ENCODE assay signal across 8 mouse cellular contexts in the genomic region with DNA sequence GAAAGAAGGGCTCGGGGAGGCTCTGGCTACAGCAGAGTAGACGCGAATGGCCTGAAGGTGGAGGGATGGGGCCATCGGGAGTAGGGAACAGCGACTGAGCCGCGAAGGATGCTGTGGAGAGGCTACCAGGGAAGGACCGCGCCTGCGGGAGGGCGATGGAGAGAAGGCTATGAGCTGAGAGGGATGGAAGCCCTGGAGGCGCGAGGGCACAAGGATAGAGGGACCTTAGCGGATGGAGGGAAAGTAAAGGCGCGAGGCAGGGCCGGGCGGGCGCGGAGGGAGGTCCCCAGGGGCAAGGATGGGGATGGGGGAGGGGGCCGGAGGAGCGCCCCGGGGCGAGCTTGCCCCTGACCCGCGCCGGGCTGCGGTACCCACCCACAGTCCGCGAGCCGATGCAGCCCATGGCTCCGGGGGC. TPM values are rescaled to one million over a fixed set of nuclear protein-coding genes. Genes with fewer than 3 reads are reported as not detected.
DNase-seq lines count a peak whose midpoint lies in the region; ATAC-seq lines count a peak whose summit lies in the region.

No protein-coding gene starts in this region.

- WGBS in embryonic facial prominence, embryonic 14.5 days: 0% methylated on average over 15 of the region's 32 CpGs
- WGBS in hindbrain, embryonic 15.5 days: under 1% methylated on average over 29 of the region's 32 CpGs
- WGBS in stomach, embryonic 15.5 days: under 1% methylated on average over 20 of the region's 32 CpGs

- no peaks in the 10 kb centered on the region for H3K9me3 ChIP-seq in embryonic facial prominence, embryonic 14.5 days (ENCODE audit: control insufficient read depth, low read length)
- H3K9me3 ChIP-seq in hindbrain, embryonic 15.5 days: no peaks in the 10 kb centered on the region
- H3K9me3 ChIP-seq in stomach, embryonic 15.5 days: no peaks in the 10 kb centered on the region

- peaks cover 22% of the 10 kb centered on the region for H3K27me3 ChIP-seq in embryonic facial prominence, embryonic 14.5 days (replicated peaks; ENCODE audit: control insufficient read depth, insufficient read depth, low read length)
- no peaks in the 10 kb centered on the region for H3K27me3 ChIP-seq in hindbrain, embryonic 15.5 days
- peaks cover 27% of the 10 kb centered on the region for H3K27me3 ChIP-seq in stomach, embryonic 15.5 days (replicated peaks)

- 0 out of 2 replicates have a peak, but pooled peaks cover 4% of the 10 kb centered on the region for H3K4me1 ChIP-seq in embryonic facial prominence, embryonic 14.5 days (ENCODE audit: control insufficient read depth, insufficient read depth, low read length)
- peaks cover 22% of the 10 kb centered on the region for H3K4me1 ChIP-seq in hindbrain, embryonic 15.5 days (replicated peaks)
- H3K4me1 ChIP-seq in stomach, embryonic 15.5 days: peaks cover 16% of the 10 kb centered on the region

- H3K9ac ChIP-seq in embryonic facial prominence, embryonic 14.5 days (ENCODE audit: low read depth, low read length): peak overlapping the region; percentile 66
- peak overlapping the region; percentile 63 for H3K9ac ChIP-seq in hindbrain, embryonic 15.5 days
- no peak overlapping the region for H3K9ac ChIP-seq in stomach, embryonic 15.5 days

- DNase-seq in kidney, postnatal 10 days: peak; percentile 34
- no peak for DNase-seq in kidney, adult 9 months
- peak; percentile 16 for DNase-seq in WW6 (ENCODE audit: low read depth, low spot score)
- peak; percentile 10 for DNase-seq in embryonic facial prominence, embryonic 14.5 days (ENCODE audit: low spot score)
- no peak for DNase-seq in thymus, postnatal 25 days

- ATAC-seq in embryonic facial prominence, embryonic 14.5 days (ENCODE audit: low read depth): peak; percentile 58
- peak; percentile 76 for ATAC-seq in hindbrain, embryonic 15.5 days (ENCODE audit: low FRiP score, low read depth)
- peak; percentile 19; the same call in 1 of the 2 replicates for ATAC-seq in megakaryocyte, adult 5-6 weeks (ENCODE audit: poor library complexity, severe bottlenecking)
- peak; percentile 38; the same call in 1 of the 2 replicates for ATAC-seq in stomach, embryonic 15.5 days (ENCODE audit: insufficient read depth, low FRiP score, low read depth)

- no peak overlapping the region; the same call in 1 of the 2 replicates for H3K27ac ChIP-seq in embryonic facial prominence, embryonic 14.5 days (replicated peaks; ENCODE audit: low read depth, low read length)
- H3K27ac ChIP-seq in hindbrain, embryonic 15.5 days (replicated peaks): peak overlapping the region; percentile 90
- H3K27ac ChIP-seq in stomach, embryonic 15.5 days: no peak overlapping the region

- H3K4me2 ChIP-seq in embryonic facial prominence, embryonic 14.5 days (ENCODE audit: low read depth, low read length): peak overlapping the region; percentile 79
- H3K4me2 ChIP-seq in hindbrain, embryonic 15.5 days: peak overlapping the region; percentile 79
- H3K4me2 ChIP-seq in stomach, embryonic 15.5 days: peak overlapping the region; percentile 97

- no peaks in the 10 kb centered on the region for H3K36me3 ChIP-seq in embryonic facial prominence, embryonic 14.5 days (ENCODE audit: control insufficient read depth, insufficient read depth, low read length)
- 0 out of 2 replicates have a peak, but pooled peaks cover 5% of the 10 kb centered on the region for H3K36me3 ChIP-seq in hindbrain, embryonic 15.5 days
- H3K36me3 ChIP-seq in stomach, embryonic 15.5 days: no peaks in the 10 kb centered on the region

- H3K4me3 ChIP-seq in embryonic facial prominence, embryonic 14.5 days (ENCODE audit: low read depth, low read length): peak overlapping the region; percentile 62
- peak overlapping the region; percentile 66 for H3K4me3 ChIP-seq in hindbrain, embryonic 15.5 days
- peak overlapping the region; percentile 61 for H3K4me3 ChIP-seq in stomach, embryonic 15.5 days (replicated peaks)

RNA-seq across cellular contexts. Expression of gene Fam131b, which starts 0.4 kb away (rescaled TPM):
- polyA plus RNA-seq in embryonic facial prominence, embryonic 14.5 days (2014; fragmentation: Nextera tagmentation; extraction: Ambion mirVana): 0.43 and 0.46 TPM in 2 replicates
- 6.5 and 7.5 TPM in 2 replicates for polyA plus RNA-seq in hindbrain, embryonic 15.5 days (2015; fragmentation: Nextera tagmentation; extraction: Ambion mirVana)
- not detected in 2 replicates for total RNA-seq in megakaryocyte, adult 5-6 weeks (2015)
- not detected in 2 replicates for total RNA-seq in megakaryocyte, adult 5-6 weeks (2017)
- 0.22 and 0.23 TPM in 2 replicates for polyA plus RNA-seq in stomach, embryonic 15.5 days (2015; fragmentation: Nextera tagmentation; extraction: Ambion mirVana)

RNA-seq across cellular contexts. Expression of gene Zyx, which starts 25.4 kb away (rescaled TPM):
- polyA plus RNA-seq in embryonic facial prominence, embryonic 14.5 days (2014; fragmentation: Nextera tagmentation; extraction: Ambion mirVana): 155 and 156 TPM in 2 replicates
- polyA plus RNA-seq in hindbrain, embryonic 15.5 days (2015; fragmentation: Nextera tagmentation; extraction: Ambion mirVana): 50.2 and 63.0 TPM in 2 replicates
- total RNA-seq in megakaryocyte, adult 5-6 weeks (2015): 411 and 420 TPM in 2 replicates
- total RNA-seq in megakaryocyte, adult 5-6 weeks (2017): 117 and 131 TPM in 2 replicates
- polyA plus RNA-seq in stomach, embryonic 15.5 days (2015; fragmentation: Nextera tagmentation; extraction: Ambion mirVana): 96.9 and 105 TPM in 2 replicates

RNA-seq across cellular contexts. Expression of gene Clcn1, which starts 37.6 kb away (rescaled TPM):
- polyA plus RNA-seq in embryonic facial prominence, embryonic 14.5 days (2014; fragmentation: Nextera tagmentation; extraction: Ambion mirVana): 0.66 and 0.92 TPM in 2 replicates
- 0.94 and 1.5 TPM in 2 replicates for polyA plus RNA-seq in hindbrain, embryonic 15.5 days (2015; fragmentation: Nextera tagmentation; extraction: Ambion mirVana)
- 1.5 TPM in 1 of 2 replicates, not detected in the other for total RNA-seq in megakaryocyte, adult 5-6 weeks (2015)
- not detected in 2 replicates for total RNA-seq in megakaryocyte, adult 5-6 weeks (2017)
- polyA plus RNA-seq in stomach, embryonic 15.5 days (2015; fragmentation: Nextera tagmentation; extraction: Ambion mirVana): 0.08 and 0.12 TPM in 2 replicates

RNA-seq across cellular contexts. Expression of gene Epha1, which starts 49.0 kb away (rescaled TPM):
- 3.8 and 4.3 TPM in 2 replicates for polyA plus RNA-seq in embryonic facial prominence, embryonic 14.5 days (2014; fragmentation: Nextera tagmentation; extraction: Ambion mirVana)
- 0.29 and 0.56 TPM in 2 replicates for polyA plus RNA-seq in hindbrain, embryonic 15.5 days (2015; fragmentation: Nextera tagmentation; extraction: Ambion mirVana)
- total RNA-seq in megakaryocyte, adult 5-6 weeks (2015): not detected in 2 replicates
- total RNA-seq in megakaryocyte, adult 5-6 weeks (2017): not detected in 2 replicates
- polyA plus RNA-seq in stomach, embryonic 15.5 days (2015; fragmentation: Nextera tagmentation; extraction: Ambion mirVana): 16.3 and 16.9 TPM in 2 replicates

RNA-seq across cellular contexts. Expression of gene Casp2, which starts 59.3 kb away (rescaled TPM):
- polyA plus RNA-seq in embryonic facial prominence, embryonic 14.5 days (2014; fragmentation: Nextera tagmentation; extraction: Ambion mirVana): 38.6 and 43.2 TPM in 2 replicates
- polyA plus RNA-seq in hindbrain, embryonic 15.5 days (2015; fragmentation: Nextera tagmentation; extraction: Ambion mirVana): 32.0 and 35.9 TPM in 2 replicates
- total RNA-seq in megakaryocyte, adult 5-6 weeks (2015): 62.1 and 65.9 TPM in 2 replicates
- total RNA-seq in megakaryocyte, adult 5-6 weeks (2017): 49.2 and 53.5 TPM in 2 replicates
- 48.4 and 49.8 TPM in 2 replicates for polyA plus RNA-seq in stomach, embryonic 15.5 days (2015; fragmentation: Nextera tagmentation; extraction: Ambion mirVana)

Comparison
In these comparisons a context has a peak if more than half of its experiments do, and no peak if none do; other contexts are left out.
1. DNase-seq: peak in kidney, postnatal 10 days (single experiment), WW6 (single experiment) and embryonic facial prominence, embryonic 14.5 days (single experiment); none in kidney, adult 9 months (single experiment) and thymus, postnatal 25 days (single experiment).
2. ATAC-seq: peak in every context shown above with its lines; median percentile 76 in hindbrain, embryonic 15.5 days; 58 in embryonic facial prominence, embryonic 14.5 days; 38 in stomach, embryonic 15.5 days; 19 in megakaryocyte, adult 5-6 weeks.
3. Peak in every context shown above with its lines, with median percentiles within 50 percentile points of each other: H3K4me2 ChIP-seq and H3K4me3 ChIP-seq.